Mouse (Mus musculus) neural tube, embryonic 14.5 days (tissue): ENCODE results near the gene Ino80d. TPM values are rescaled to one million over a fixed set of nuclear protein-coding genes. Genes with fewer than 3 reads are reported as not detected.

Source experiments
- ATAC-seq: fragments of 200-750 bp; cut with Nextera tagmentation; 2 replicates; pipeline ENCODE4 v1.8.0; 2017; ENCODE audit warnings: low read depth, mild to moderate bottlenecking, moderate TSS enrichment, moderate library complexity
- H3K27ac ChIP-seq: fragments of 300-500 bp; sonication (generic); 2 replicates; pipeline ENCODE4 v1.5.1; 2014; ENCODE audit warnings: low read depth, mild to moderate bottlenecking, control low read depth, low read length, moderate library complexity, mixed read lengths
- H3K27me3 ChIP-seq: fragments of 300-500 bp; sonication (generic); 2 replicates; pipeline ENCODE4 v1.6.1; 2014; ENCODE audit warnings: low read length; ENCODE audit not compliant: control insufficient read depth, insufficient read depth
- H3K36me3 ChIP-seq: fragments of 300-500 bp; sonication (generic); 2 replicates; pipeline ENCODE4 v1.6.1; 2014; ENCODE audit warnings: low read length, mixed read lengths; ENCODE audit not compliant: control insufficient read depth, insufficient read depth
- H3K4me1 ChIP-seq: fragments of 300-500 bp; sonication (generic); 2 replicates; pipeline ENCODE4 v1.6.1; 2014; ENCODE audit warnings: low read length; ENCODE audit not compliant: control insufficient read depth, insufficient read depth
- H3K4me2 ChIP-seq: fragments of 300-500 bp; sonication (generic); 2 replicates; pipeline ENCODE4 v1.6.1; 2014; ENCODE audit warnings: mild to moderate bottlenecking, low read depth, low read length, control low read depth
- H3K4me3 ChIP-seq: fragments of 300-500 bp; sonication (generic); 2 replicates; pipeline ENCODE4 v1.5.1; 2014; ENCODE audit warnings: low read depth, low read length, control low read depth, mixed read lengths
- H3K9ac ChIP-seq: fragments of 300-500 bp; sonication (generic); replicated peaks from 2 replicates; pipeline ENCODE4 v1.6.1; 2014; ENCODE audit warnings: low read depth, mild to moderate bottlenecking, control low read depth, low read length, mixed read lengths
- H3K9me3 ChIP-seq: fragments of 300-500 bp; sonication (generic); 2 replicates; pipeline ENCODE4 v1.6.1; 2016; ENCODE audit warnings: low read length; ENCODE audit not compliant: control insufficient read depth
- WGBS: fragments of 180-500 bp; shearing (Covaris S2); extraction: QIAGEN DNeasy Blood & Tissue Kit; methylation state at CpG from one replicate; pipeline ENCODE4 v1.1.7; 2014; 5-methylcytosine and 5-hydroxymethylcytosine counted together
- polyA plus RNA-seq: library from polyadenylated mRNA; unstranded; fragments of >200 nt; fragmentation: Nextera tagmentation; extraction: Ambion mirVana; gene quantifications from 2 replicates; pipeline ENCODE4 v1.2.1, GENCODE M21; 2014

The Ino80d gene
- polyA plus RNA-seq, 1 experiment from 2014 or later, result 13.7 TPM

DNA sequence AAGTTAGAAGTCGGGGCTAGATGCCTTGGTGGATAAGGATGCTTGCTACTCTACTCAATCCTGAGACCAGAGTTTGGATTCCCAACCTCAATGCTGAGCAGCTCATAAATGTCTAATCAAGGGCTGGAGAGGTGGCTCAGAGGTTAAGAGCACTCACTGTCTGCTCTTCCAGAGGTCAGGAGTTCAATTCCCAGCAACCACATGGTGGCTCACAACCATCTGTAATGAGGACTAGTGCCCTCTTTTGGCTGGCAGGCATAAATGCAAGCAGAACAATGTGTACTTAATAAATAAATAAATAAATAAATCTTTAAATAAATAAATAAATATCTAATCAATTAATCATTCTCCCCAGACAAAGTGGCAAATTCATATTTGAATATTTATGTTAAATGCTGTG lies 25.9 kb downstream of the Ino80d start:
- Histone ChIP-seq H3K4me3 (no peak overlapping the region), H3K4me2 (no peak overlapping the region), H3K9ac (no peak overlapping the region), H3K27ac (no peak overlapping the region), H3K4me1 (no peaks in the 10 kb centered on the region), H3K27me3 (no peaks in the 10 kb centered on the region), H3K9me3 (no peaks in the 10 kb centered on the region), H3K36me3 (peaks cover 36% of the 10 kb centered on the region)
- no peak for ATAC-seq
- 100% methylated on average over 1 of the region's 1 CpGs for WGBS

DNA sequence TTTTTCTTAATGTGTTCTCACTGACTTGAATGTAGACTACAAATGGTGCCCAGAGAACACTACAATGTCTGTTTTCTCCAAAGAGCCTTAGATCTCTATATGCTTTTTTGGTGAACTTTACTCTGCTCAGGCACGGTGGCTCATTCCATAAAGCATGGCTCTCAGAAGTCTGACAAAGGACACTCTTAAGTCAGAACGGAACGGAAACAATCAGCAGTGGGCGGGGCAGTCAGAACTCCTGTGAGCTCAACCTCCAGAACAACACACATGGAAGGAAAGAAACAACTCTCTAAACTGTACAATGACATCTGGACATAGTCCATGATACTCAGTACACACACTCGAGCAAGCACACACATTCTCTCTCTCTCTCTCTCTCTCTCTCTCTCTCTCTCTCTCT lies 34.2 kb downstream of the Ino80d start:
- peaks cover 10% of the 10 kb centered on the region; the same call in 1 of the 2 replicates for H3K36me3 ChIP-seq
- 76% methylated on average over 5 of the region's 5 CpGs for WGBS

GRCm38 (mm10) chr1:63076383-63076782 lies 38.1 kb downstream of the Ino80d start:
- H3K9ac ChIP-seq, result no peak overlapping the region
- ATAC-seq, result no peak
- no peaks in the 10 kb centered on the region for H3K4me1 ChIP-seq
- H3K4me2 ChIP-seq, result no peak overlapping the region
- no peak overlapping the region for H3K4me3 ChIP-seq
- H3K36me3 ChIP-seq, result peaks cover 27% of the 10 kb centered on the region
- no peaks in the 10 kb centered on the region for H3K9me3 ChIP-seq
- no peaks in the 10 kb centered on the region for H3K27me3 ChIP-seq
- 91% methylated on average over 2 of the region's 2 CpGs for WGBS
- no peak overlapping the region for H3K27ac ChIP-seq

More for the DNA sequence above, 34.2 kb downstream of the Ino80d start:
- Histone ChIP-seq H3K27ac (no peak overlapping the region), H3K4me3 (no peak overlapping the region), H3K4me1 (no peaks in the 10 kb centered on the region), H3K27me3 (no peaks in the 10 kb centered on the region), H3K9ac (no peak overlapping the region), H3K9me3 (no peaks in the 10 kb centered on the region), H3K4me2 (no peak overlapping the region)
- no peak for ATAC-seq

DNA sequence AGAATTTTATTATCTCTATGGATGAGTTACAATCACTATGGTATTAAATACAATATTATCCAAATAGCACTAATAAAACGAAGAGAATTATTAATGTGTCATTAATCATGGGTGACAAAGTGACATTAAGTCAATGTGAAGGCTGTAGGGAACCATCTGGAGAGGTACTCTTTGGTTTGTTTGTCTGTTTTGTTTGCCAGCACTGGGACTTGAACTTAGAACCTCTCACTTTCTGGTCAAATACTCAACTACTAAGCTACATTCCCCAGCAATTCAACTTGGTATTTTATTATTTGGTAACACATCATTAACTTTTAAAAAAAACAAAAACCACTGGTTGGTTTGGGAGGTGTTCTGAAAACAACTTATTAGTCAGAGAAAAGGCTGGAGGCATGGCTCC lies 43.1 kb downstream of the Ino80d start:
- Histone ChIP-seq H3K4me3 (no peak overlapping the region), H3K36me3 (peaks cover 37% of the 10 kb centered on the region), H3K9me3 (no peaks in the 10 kb centered on the region), H3K27ac (no peak overlapping the region), H3K4me1 (no peaks in the 10 kb centered on the region), H3K4me2 (no peak overlapping the region), H3K27me3 (no peaks in the 10 kb centered on the region), H3K9ac (no peak overlapping the region)
- no peak for ATAC-seq
- 94% methylated on average over 1 of the region's 1 CpGs for WGBS

- WGBS, result 91% methylated on average over 12 of the region's 12 CpGs
- H3K4me2 ChIP-seq, result no peak overlapping the region
- H3K9ac ChIP-seq, result no peak overlapping the region
- no peaks in the 10 kb centered on the region for H3K4me1 ChIP-seq
- no peak overlapping the region for H3K27ac ChIP-seq
- peaks cover 43% of the 10 kb centered on the region for H3K36me3 ChIP-seq
- no peaks in the 10 kb centered on the region for H3K27me3 ChIP-seq
- H3K9me3 ChIP-seq, result no peaks in the 10 kb centered on the region
- no peak for ATAC-seq
- H3K4me3 ChIP-seq, result no peak overlapping the region
Measured at GRCm38 (mm10) chr1:63058361-63058760, 56.1 kb downstream of the Ino80d start.

- H3K27ac ChIP-seq, result no peak overlapping the region
- WGBS, result 89% methylated on average over 11 of the region's 11 CpGs
- ATAC-seq, result no peak
- no peaks in the 10 kb centered on the region for H3K9me3 ChIP-seq
- H3K4me2 ChIP-seq, result no peak overlapping the region
- H3K9ac ChIP-seq, result no peak overlapping the region
- H3K4me1 ChIP-seq, result no peaks in the 10 kb centered on the region
- peaks cover 40% of the 10 kb centered on the region for H3K36me3 ChIP-seq
- no peaks in the 10 kb centered on the region for H3K27me3 ChIP-seq
- H3K4me3 ChIP-seq, result no peak overlapping the region
Measured at GRCm38 (mm10) chr1:63057849-63058248, 56.6 kb downstream of the Ino80d start.

DNA sequence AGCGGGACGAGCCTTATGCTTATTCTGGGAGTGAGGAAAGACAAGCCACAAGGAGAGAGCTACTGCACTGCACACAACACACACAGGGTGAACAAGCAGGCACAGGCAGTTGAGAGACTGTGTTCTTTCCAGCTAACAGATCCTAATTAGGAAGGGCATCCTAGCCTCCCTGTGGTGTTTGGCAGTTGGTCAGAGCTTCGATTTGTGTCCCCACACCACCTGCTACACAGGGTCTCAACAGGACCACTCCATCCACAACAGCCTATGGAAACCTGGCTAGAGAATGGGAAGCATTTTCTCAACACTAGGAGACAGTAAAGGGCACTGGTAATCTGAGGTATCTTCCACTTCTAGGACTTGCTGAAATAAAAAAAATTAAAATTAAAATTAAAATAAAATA lies 57.1 kb downstream of the Ino80d start:
- H3K4me2 ChIP-seq, result no peak overlapping the region
- ATAC-seq, result no peak
- H3K9me3 ChIP-seq, result no peaks in the 10 kb centered on the region
- no peaks in the 10 kb centered on the region for H3K4me1 ChIP-seq
- H3K9ac ChIP-seq, result no peak overlapping the region
- H3K4me3 ChIP-seq, result no peak overlapping the region
- H3K27ac ChIP-seq, result no peak overlapping the region
- 87% methylated on average over 3 of the region's 3 CpGs for WGBS
- no peaks in the 10 kb centered on the region for H3K27me3 ChIP-seq
- peaks cover 40% of the 10 kb centered on the region for H3K36me3 ChIP-seq

DNA sequence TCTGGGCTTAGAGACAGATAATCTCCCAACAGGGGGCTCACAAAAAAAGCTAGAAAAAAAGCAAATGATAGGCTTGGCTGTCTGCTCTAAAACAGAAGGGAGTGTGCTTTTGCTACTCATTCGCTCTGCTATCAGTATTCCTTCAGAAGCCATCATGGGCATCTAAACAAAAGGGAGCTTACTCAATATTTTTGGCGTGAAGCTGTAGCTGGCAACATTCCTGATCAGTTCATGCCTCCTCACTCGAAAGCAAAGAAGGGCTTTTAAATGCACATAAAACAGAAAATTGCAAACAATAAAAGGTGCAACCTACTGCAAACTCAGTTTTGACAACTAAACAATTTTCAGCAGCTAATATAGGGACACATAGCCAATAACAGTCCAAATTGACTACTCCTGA lies 59.1 kb downstream of the Ino80d start:
- ATAC-seq, result no peak
- H3K9me3 ChIP-seq, result no peaks in the 10 kb centered on the region
- no peaks in the 10 kb centered on the region for H3K27me3 ChIP-seq
- 64% methylated on average over 3 of the region's 3 CpGs for WGBS
- H3K4me1 ChIP-seq, result no peaks in the 10 kb centered on the region
- H3K4me2 ChIP-seq, result no peak overlapping the region
- no peak overlapping the region for H3K27ac ChIP-seq
- no peak overlapping the region for H3K4me3 ChIP-seq
- peaks cover 25% of the 10 kb centered on the region; the same call in 1 of the 2 replicates for H3K36me3 ChIP-seq
- no peak overlapping the region for H3K9ac ChIP-seq

GRCm38 (mm10) chr1:63050866-63051265 lies 63.6 kb downstream of the Ino80d start:
- 0 out of 2 replicates have a peak, but pooled peaks cover 2% of the 10 kb centered on the region for H3K4me1 ChIP-seq

More at GRCm38 (mm10) chr1:63050866-63051265, 63.6 kb downstream of the Ino80d start:
- H3K9me3 ChIP-seq, result no peaks in the 10 kb centered on the region
- H3K27ac ChIP-seq, result no peak overlapping the region
- H3K4me3 ChIP-seq, result no peak overlapping the region
- no peaks in the 10 kb centered on the region; the same call in 1 of the 2 replicates for H3K36me3 ChIP-seq
- no peaks in the 10 kb centered on the region for H3K27me3 ChIP-seq
- no peak overlapping the region for H3K4me2 ChIP-seq
- WGBS, result 82% methylated on average over 8 of the region's 8 CpGs
- no peak for ATAC-seq
- H3K9ac ChIP-seq, result no peak overlapping the region
